Mouse (Mus musculus): ENCODE measurements around the gene Ptprd. TPM values are rescaled to one million over a fixed set of nuclear protein-coding genes. Genes with fewer than 3 reads are reported as not detected.

Gene Ptprd
- polyA plus RNA-seq, 1 experiment from 2014 or later = 14.0 TPM

- no peak overlapping the region for H3K9ac ChIP-seq (ENCODE audit: low read depth, low read length)
- no peaks in the 10 kb centered on the region for H3K36me3 ChIP-seq (ENCODE audit: control insufficient read depth, insufficient read depth, low read length)
- ATAC-seq (replicated peaks; ENCODE audit: insufficient number of reproducible peaks, low FRiP score, low TSS enrichment) = no peak
- no peak overlapping the region for H3K27ac ChIP-seq (ENCODE audit: low read depth, low read length)
- no peaks in the 10 kb centered on the region for H3K4me1 ChIP-seq (ENCODE audit: control insufficient read depth, insufficient read depth, low read length)
- no peak overlapping the region for H3K4me3 ChIP-seq (ENCODE audit: low read depth, low read length)
- 79% methylated on average over 8 of the region's 8 CpGs for WGBS (ENCODE audit: insufficient replicate concordance)
- no peaks in the 10 kb centered on the region for H3K9me3 ChIP-seq (replicated peaks; ENCODE audit: control insufficient read depth, low read length)
- H3K4me2 ChIP-seq = no peak overlapping the region
- no peaks in the 10 kb centered on the region for H3K27me3 ChIP-seq (ENCODE audit: control insufficient read depth, insufficient read depth, low read length)
These were observed 2032.3 kb downstream of the Ptprd start for GRCm38 (mm10) chr4:76179497-76179896.

GRCm38 (mm10) chr4:76175086-76175485 is 2036.7 kb downstream of the Ptprd start:
- no peaks in the 10 kb centered on the region for H3K4me1 ChIP-seq (ENCODE audit: control insufficient read depth, insufficient read depth, low read length)
- H3K4me2 ChIP-seq = no peak overlapping the region
- no peak overlapping the region for H3K27ac ChIP-seq (ENCODE audit: low read depth, low read length)
- no peaks in the 10 kb centered on the region for H3K36me3 ChIP-seq (ENCODE audit: control insufficient read depth, insufficient read depth, low read length)
- H3K27me3 ChIP-seq (ENCODE audit: control insufficient read depth, insufficient read depth, low read length) = no peaks in the 10 kb centered on the region
- H3K9ac ChIP-seq (ENCODE audit: low read depth, low read length) = no peak overlapping the region
- WGBS (ENCODE audit: insufficient replicate concordance) = 90% methylated on average over 1 of the region's 1 CpGs
- no peaks in the 10 kb centered on the region for H3K9me3 ChIP-seq (replicated peaks; ENCODE audit: control insufficient read depth, low read length)
- ATAC-seq (replicated peaks; ENCODE audit: insufficient number of reproducible peaks, low FRiP score, low TSS enrichment) = no peak
- H3K4me3 ChIP-seq (ENCODE audit: low read depth, low read length) = no peak overlapping the region

GRCm38 (mm10) chr4:76155750-76156149 is 2056.0 kb downstream of the Ptprd start:
- no peak for ATAC-seq (replicated peaks; ENCODE audit: insufficient number of reproducible peaks, low FRiP score, low TSS enrichment)
- Histone ChIP-seq H3K27me3 (ENCODE audit: control insufficient read depth, insufficient read depth, low read length) (no peaks in the 10 kb centered on the region), H3K9ac (ENCODE audit: low read depth, low read length) (no peak overlapping the region), H3K36me3 (ENCODE audit: control insufficient read depth, insufficient read depth, low read length) (no peaks in the 10 kb centered on the region), H3K4me2 (no peak overlapping the region), H3K4me3 (ENCODE audit: low read depth, low read length) (no peak overlapping the region), H3K4me1 (ENCODE audit: control insufficient read depth, insufficient read depth, low read length) (no peaks in the 10 kb centered on the region), H3K9me3 (replicated peaks; ENCODE audit: control insufficient read depth, low read length) (no peaks in the 10 kb centered on the region), H3K27ac (ENCODE audit: low read depth, low read length) (no peak overlapping the region)
- 83% methylated on average over 1 of the region's 1 CpGs for WGBS (ENCODE audit: insufficient replicate concordance)

GRCm38 (mm10) chr4:76154190-76154589 is 2057.6 kb downstream of the Ptprd start:
- 56% methylated on average over 2 of the region's 2 CpGs for WGBS (ENCODE audit: insufficient replicate concordance)
- H3K27ac ChIP-seq (ENCODE audit: low read depth, low read length) = no peak overlapping the region
- no peak overlapping the region for H3K4me2 ChIP-seq
- H3K4me3 ChIP-seq (ENCODE audit: low read depth, low read length) = no peak overlapping the region
- no peaks in the 10 kb centered on the region for H3K9me3 ChIP-seq (replicated peaks; ENCODE audit: control insufficient read depth, low read length)
- no peaks in the 10 kb centered on the region for H3K4me1 ChIP-seq (ENCODE audit: control insufficient read depth, insufficient read depth, low read length)
- no peak for ATAC-seq (replicated peaks; ENCODE audit: insufficient number of reproducible peaks, low FRiP score, low TSS enrichment)
- H3K9ac ChIP-seq (ENCODE audit: low read depth, low read length) = no peak overlapping the region
- H3K36me3 ChIP-seq (ENCODE audit: control insufficient read depth, insufficient read depth, low read length) = no peaks in the 10 kb centered on the region
- H3K27me3 ChIP-seq (ENCODE audit: control insufficient read depth, insufficient read depth, low read length) = no peaks in the 10 kb centered on the region

- H3K9me3 ChIP-seq (replicated peaks; ENCODE audit: control insufficient read depth, low read length) = no peaks in the 10 kb centered on the region
- H3K9ac ChIP-seq (ENCODE audit: low read depth, low read length) = no peak overlapping the region
- H3K27ac ChIP-seq (ENCODE audit: low read depth, low read length) = no peak overlapping the region
- 85% methylated on average over 4 of the region's 4 CpGs for WGBS (ENCODE audit: insufficient replicate concordance)
- no peaks in the 10 kb centered on the region for H3K4me1 ChIP-seq (ENCODE audit: control insufficient read depth, insufficient read depth, low read length)
- no peak for ATAC-seq (replicated peaks; ENCODE audit: insufficient number of reproducible peaks, low FRiP score, low TSS enrichment)
- no peaks in the 10 kb centered on the region for H3K27me3 ChIP-seq (ENCODE audit: control insufficient read depth, insufficient read depth, low read length)
- H3K4me3 ChIP-seq (ENCODE audit: low read depth, low read length) = no peak overlapping the region
- H3K36me3 ChIP-seq (ENCODE audit: control insufficient read depth, insufficient read depth, low read length) = no peaks in the 10 kb centered on the region
- no peak overlapping the region for H3K4me2 ChIP-seq
These were observed 2066.8 kb downstream of the Ptprd start for GRCm38 (mm10) chr4:76144925-76145324.

GRCm38 (mm10) chr4:76144333-76144732 is 2067.4 kb downstream of the Ptprd start:
- no peak overlapping the region for H3K27ac ChIP-seq (ENCODE audit: low read depth, low read length)
- H3K27me3 ChIP-seq (ENCODE audit: control insufficient read depth, insufficient read depth, low read length) = no peaks in the 10 kb centered on the region
- no peaks in the 10 kb centered on the region for H3K4me1 ChIP-seq (ENCODE audit: control insufficient read depth, insufficient read depth, low read length)
- H3K9me3 ChIP-seq (replicated peaks; ENCODE audit: control insufficient read depth, low read length) = no peaks in the 10 kb centered on the region
- WGBS (ENCODE audit: insufficient replicate concordance) = 80% methylated on average over 2 of the region's 2 CpGs
- H3K36me3 ChIP-seq (ENCODE audit: control insufficient read depth, insufficient read depth, low read length) = no peaks in the 10 kb centered on the region
- H3K9ac ChIP-seq (ENCODE audit: low read depth, low read length) = no peak overlapping the region
- no peak overlapping the region for H3K4me2 ChIP-seq
- no peak for ATAC-seq (replicated peaks; ENCODE audit: insufficient number of reproducible peaks, low FRiP score, low TSS enrichment)
- no peak overlapping the region for H3K4me3 ChIP-seq (ENCODE audit: low read depth, low read length)

- Histone ChIP-seq H3K4me1 (ENCODE audit: control insufficient read depth, insufficient read depth, low read length) (no peaks in the 10 kb centered on the region), H3K9me3 (replicated peaks; ENCODE audit: control insufficient read depth, low read length) (no peaks in the 10 kb centered on the region), H3K27me3 (ENCODE audit: control insufficient read depth, insufficient read depth, low read length) (no peaks in the 10 kb centered on the region), H3K27ac (ENCODE audit: low read depth, low read length) (no peak overlapping the region), H3K36me3 (ENCODE audit: control insufficient read depth, insufficient read depth, low read length) (no peaks in the 10 kb centered on the region), H3K9ac (ENCODE audit: low read depth, low read length) (no peak overlapping the region), H3K4me3 (ENCODE audit: low read depth, low read length) (no peak overlapping the region), H3K4me2 (no peak overlapping the region)
- no peak for ATAC-seq (replicated peaks; ENCODE audit: insufficient number of reproducible peaks, low FRiP score, low TSS enrichment)
- 71% methylated on average over 3 of the region's 3 CpGs for WGBS (ENCODE audit: insufficient replicate concordance)
These were observed 2073.9 kb downstream of the Ptprd start for GRCm38 (mm10) chr4:76137901-76138300.

- 82% methylated on average over 14 of the region's 14 CpGs for WGBS (ENCODE audit: insufficient replicate concordance)
- no peak for ATAC-seq (replicated peaks; ENCODE audit: insufficient number of reproducible peaks, low FRiP score, low TSS enrichment)
- Histone ChIP-seq H3K27me3 (ENCODE audit: control insufficient read depth, insufficient read depth, low read length) (no peaks in the 10 kb centered on the region), H3K4me2 (no peak overlapping the region), H3K9me3 (replicated peaks; ENCODE audit: control insufficient read depth, low read length) (no peaks in the 10 kb centered on the region), H3K36me3 (ENCODE audit: control insufficient read depth, insufficient read depth, low read length) (no peaks in the 10 kb centered on the region), H3K4me3 (ENCODE audit: low read depth, low read length) (no peak overlapping the region), H3K4me1 (ENCODE audit: control insufficient read depth, insufficient read depth, low read length) (no peaks in the 10 kb centered on the region), H3K27ac (ENCODE audit: low read depth, low read length) (no peak overlapping the region), H3K9ac (ENCODE audit: low read depth, low read length) (no peak overlapping the region)
These were observed 2075.1 kb downstream of the Ptprd start for GRCm38 (mm10) chr4:76136625-76137024.

- H3K27me3 ChIP-seq (ENCODE audit: control insufficient read depth, insufficient read depth, low read length) = no peaks in the 10 kb centered on the region
- 81% methylated on average over 4 of the region's 4 CpGs for WGBS (ENCODE audit: insufficient replicate concordance)
- ATAC-seq (replicated peaks; ENCODE audit: insufficient number of reproducible peaks, low FRiP score, low TSS enrichment) = no peak
These were observed 2119.9 kb downstream of the Ptprd start for GRCm38 (mm10) chr4:76091845-76092244.

More at GRCm38 (mm10) chr4:76091845-76092244, 2119.9 kb downstream of the Ptprd start:
- H3K4me3 ChIP-seq (ENCODE audit: low read depth, low read length) = no peak overlapping the region
- no peak overlapping the region for H3K27ac ChIP-seq (ENCODE audit: low read depth, low read length)
- H3K9me3 ChIP-seq (replicated peaks; ENCODE audit: control insufficient read depth, low read length) = no peaks in the 10 kb centered on the region
- H3K4me1 ChIP-seq (ENCODE audit: control insufficient read depth, insufficient read depth, low read length) = no peaks in the 10 kb centered on the region
- H3K36me3 ChIP-seq (ENCODE audit: control insufficient read depth, insufficient read depth, low read length) = no peaks in the 10 kb centered on the region
- H3K4me2 ChIP-seq = no peak overlapping the region
- no peak overlapping the region for H3K9ac ChIP-seq (ENCODE audit: low read depth, low read length)
